8 mouse cellular contexts compared by ENCODE assay signal in the genomic region with DNA sequence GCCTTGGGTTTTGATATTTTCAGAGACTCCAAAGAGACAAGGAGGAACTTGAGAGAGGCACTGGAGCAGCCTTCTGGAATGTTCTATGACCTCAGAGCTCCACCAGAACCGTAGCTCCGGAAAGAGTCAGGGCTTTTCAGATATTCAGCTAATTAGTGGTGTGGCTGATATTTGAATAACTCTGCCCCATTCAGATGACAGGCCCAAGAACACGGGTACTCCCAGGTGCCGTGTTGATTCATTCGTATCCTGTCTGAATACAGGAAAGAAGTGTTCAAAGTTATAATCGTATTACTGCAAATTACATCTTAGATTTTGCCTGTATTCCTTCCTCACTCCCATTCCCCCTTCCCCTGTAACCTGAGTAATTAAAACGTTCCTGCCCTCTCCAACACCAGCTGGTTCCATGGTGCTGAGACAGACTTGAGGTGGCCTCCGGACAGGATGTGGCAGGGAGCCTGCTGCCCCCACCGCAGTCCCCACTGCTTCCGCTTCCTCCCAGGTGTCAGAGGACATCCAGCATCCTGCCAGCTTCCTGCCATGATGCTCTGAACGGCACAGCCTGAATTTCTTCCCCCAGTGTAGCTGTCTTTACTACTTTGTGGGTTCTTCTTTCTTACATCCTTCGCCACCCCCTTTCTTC. TPM values are rescaled to one million over a fixed set of nuclear protein-coding genes. Genes with fewer than 3 reads are reported as not detected.
DNase-seq lines count a peak whose midpoint lies in the region; ATAC-seq and TF ChIP-seq lines count a peak whose summit lies in the region.

No protein-coding gene starts in this region.

- intact Hi-C loops in gastrocnemius, postnatal 14 days (cut with DNase I; ENCODE audit: low total_unique reads) = no loop called here

- H3K4me3 ChIP-seq in liver, postnatal 0 days (ENCODE audit: low read depth, low read length) = no peak overlapping the region
- no peak overlapping the region for H3K4me3 ChIP-seq in midbrain, embryonic 15.5 days

- 24% methylated on average over 12 of the region's 12 CpGs for WGBS in liver, postnatal 0 days (ENCODE audit: insufficient replicate concordance)
- 75% methylated on average over 12 of the region's 12 CpGs for WGBS in midbrain, embryonic 15.5 days

- H3K4me2 ChIP-seq in liver, postnatal 0 days (ENCODE audit: low read depth, low read length) = 0 out of 2 replicates have a peak overlapping the region, but pooled peaks have one; percentile 20
- H3K4me2 ChIP-seq in midbrain, embryonic 15.5 days = no peak overlapping the region

- H3K27me3 ChIP-seq in liver, postnatal 0 days (ENCODE audit: insufficient read depth, low read length) = no peaks in the 10 kb centered on the region
- H3K27me3 ChIP-seq in midbrain, embryonic 15.5 days (replicated peaks) = no peaks in the 10 kb centered on the region

- H3K9me3 ChIP-seq in liver, postnatal 0 days (ENCODE audit: low read length) = no peaks in the 10 kb centered on the region
- H3K9me3 ChIP-seq in midbrain, embryonic 15.5 days = no peaks in the 10 kb centered on the region

- ATAC-seq in liver, postnatal 0 days = peak; percentile 66; the same call in 1 of the 2 replicates
- no peak for ATAC-seq in midbrain, embryonic 15.5 days (replicated peaks)

- no peak overlapping the region for H3K9ac ChIP-seq in liver, postnatal 0 days (replicated peaks)
- H3K9ac ChIP-seq in midbrain, embryonic 15.5 days = no peak overlapping the region

- H3K4me1 ChIP-seq in liver, postnatal 0 days (ENCODE audit: insufficient read depth) = peaks cover 36% of the 10 kb centered on the region
- no peaks in the 10 kb centered on the region for H3K4me1 ChIP-seq in midbrain, embryonic 15.5 days

- no peak for TF ChIP-seq CTCF in liver, postnatal 0 days (IDR thresholded peaks at IDR 0.05; ENCODE audit: low read depth)

- peak overlapping the region; percentile 76 for H3K27ac ChIP-seq in liver, postnatal 0 days (ENCODE audit: low read depth)
- H3K27ac ChIP-seq in midbrain, embryonic 15.5 days = no peak overlapping the region

- no peak for TF ChIP-seq EP300 in liver, postnatal 0 days (IDR thresholded peaks at IDR 0.05; ENCODE audit: low read depth)

- peak; percentile 20 for DNase-seq in gastrocnemius, postnatal 14 days
- no peak for DNase-seq in gastrocnemius, adult 8-10 months (ENCODE audit: low spot score in 2 of 2)
- DNase-seq in induced T-regulatory cell, adult 2 months (ENCODE audit: low read depth) = peak; percentile 80
- DNase-seq in liver, postnatal 0 days = peak; percentile 70
- DNase-seq in thymus, adult 18-20 months = peak; percentile 82 to 88
- DNase-seq in frontal cortex, postnatal 36 days (ENCODE audit: low spot score in 2 of 2) = no peak
- no peak for DNase-seq in urinary bladder, adult 2 months (ENCODE audit: low spot score)

- H3K36me3 ChIP-seq in liver, postnatal 0 days (replicated peaks; ENCODE audit: insufficient read depth, low read length) = no peaks in the 10 kb centered on the region
- H3K36me3 ChIP-seq in midbrain, embryonic 15.5 days (replicated peaks) = no peaks in the 10 kb centered on the region

RNA-seq across cellular contexts. Expression of gene Mettl6, which starts 36.8 kb away (rescaled TPM):
- total RNA-seq in gastrocnemius, postnatal 14 days (2021) = 10 to 100 TPM in 1 of 2 experiments, 1 to 10 TPM in 1; 9.5 to 10.6 TPM
- total RNA-seq in gastrocnemius, adult 8-10 months (2022) = 10 to 100 TPM in 1 of 4 experiments, 1 to 10 TPM in 3; 5.6 to 10.3 (median 7.0) TPM
- 23.6 and 26.1 TPM in 2 replicates for polyA plus RNA-seq in liver, postnatal 0 days (2015; fragmentation: Nextera tagmentation; extraction: Ambion mirVana)
- polyA plus RNA-seq in midbrain, embryonic 15.5 days (2015; fragmentation: Nextera tagmentation; extraction: Ambion mirVana) = 42.5 and 48.7 TPM in 2 replicates
- polyA plus RNA-seq in urinary bladder, adult 2 months (2012; rRNA removed) = 15.0 and 16.8 TPM in 2 replicates

RNA-seq across cellular contexts. Expression of gene Eaf1, which starts 37.4 kb away (rescaled TPM):
- 10 to 100 TPM; 11.1 to 14.8 TPM for total RNA-seq in gastrocnemius, postnatal 14 days (2021)
- total RNA-seq in gastrocnemius, adult 8-10 months (2022) = 10 to 100 TPM in 2 of 4 experiments, 1 to 10 TPM in 2; 8.5 to 13.8 (median 9.7) TPM
- 9.6 and 11.4 TPM in 2 replicates for polyA plus RNA-seq in liver, postnatal 0 days (2015; fragmentation: Nextera tagmentation; extraction: Ambion mirVana)
- polyA plus RNA-seq in midbrain, embryonic 15.5 days (2015; fragmentation: Nextera tagmentation; extraction: Ambion mirVana) = 8.4 and 10.1 TPM in 2 replicates
- polyA plus RNA-seq in urinary bladder, adult 2 months (2012; rRNA removed) = 19.7 and 21.5 TPM in 2 replicates

RNA-seq across cellular contexts. Expression of gene Colq, which starts 59.5 kb away (rescaled TPM):
- total RNA-seq in gastrocnemius, postnatal 14 days (2021) = 1 to 10 TPM; 8.3 to 9.4 TPM
- total RNA-seq in gastrocnemius, adult 8-10 months (2022) = 1 to 10 TPM; 5.7 to 7.2 (median 6.1) TPM
- polyA plus RNA-seq in liver, postnatal 0 days (2015; fragmentation: Nextera tagmentation; extraction: Ambion mirVana) = 0.29 and 0.52 TPM in 2 replicates
- polyA plus RNA-seq in midbrain, embryonic 15.5 days (2015; fragmentation: Nextera tagmentation; extraction: Ambion mirVana) = not detected in 2 replicates
- polyA plus RNA-seq in urinary bladder, adult 2 months (2012; rRNA removed) = 0.66 and 0.88 TPM in 2 replicates

Comparison
In these comparisons a context has a peak if more than half of its experiments do, and no peak if none do; other contexts are left out.
1. DNase-seq: peak in gastrocnemius, postnatal 14 days (single experiment), induced T-regulatory cell, adult 2 months (single experiment), liver, postnatal 0 days (single experiment) and thymus, adult 18-20 months (2 of 2); none in gastrocnemius, adult 8-10 months (0 of 2), frontal cortex, postnatal 36 days (0 of 2) and urinary bladder, adult 2 months (single experiment).